Mouse (Mus musculus) lung, embryonic 16.5 days (tissue): ENCODE results near the gene Kcnh1. TPM values are rescaled to one million over a fixed set of nuclear protein-coding genes. Genes with fewer than 3 reads are reported as not detected.

Experiments used
- ATAC-seq: fragments of 200-750 bp; cut with Nextera tagmentation; 2 replicates; pipeline ENCODE4 v1.8.0; 2017; ENCODE audit warnings: low read depth, mild to moderate bottlenecking, moderate library complexity
- H3K27ac ChIP-seq: fragments of 300-500 bp; sonication (generic); 2 replicates; pipeline ENCODE4 v1.5.1; 2014; ENCODE audit warnings: mild to moderate bottlenecking, control low read depth, low read length
- H3K27me3 ChIP-seq: fragments of 300-500 bp; sonication (generic); 2 replicates; pipeline ENCODE4 v1.6.1; 2014; ENCODE audit warnings: low read depth, low read length, mixed read lengths; ENCODE audit not compliant: control insufficient read depth, insufficient read depth
- H3K36me3 ChIP-seq: fragments of 300-500 bp; sonication (generic); 2 replicates; pipeline ENCODE4 v1.6.1; 2014; ENCODE audit warnings: low read length; ENCODE audit not compliant: control insufficient read depth, insufficient read depth
- H3K4me1 ChIP-seq: fragments of 300-500 bp; sonication (generic); replicated peaks from 2 replicates; pipeline ENCODE4 v1.6.1; 2014; ENCODE audit warnings: low read length, mixed read lengths; ENCODE audit not compliant: control insufficient read depth, insufficient read depth
- H3K4me2 ChIP-seq: fragments of 300-500 bp; sonication (generic); 2 replicates; pipeline ENCODE4 v1.6.1; 2014; ENCODE audit warnings: low read depth, low read length, control low read depth
- H3K4me3 ChIP-seq: fragments of 300-500 bp; sonication (generic); 2 replicates; pipeline ENCODE4 v1.5.1; 2014; ENCODE audit warnings: mild to moderate bottlenecking, low read length, control low read depth
- H3K9ac ChIP-seq: fragments of 300-500 bp; sonication (generic); 2 replicates; pipeline ENCODE4 v1.6.1; 2014; ENCODE audit warnings: low read length, control low read depth
- H3K9me3 ChIP-seq: fragments of 300-500 bp; sonication (generic); 2 replicates; pipeline ENCODE4 v1.6.1; 2016; ENCODE audit warnings: low read length; ENCODE audit not compliant: control insufficient read depth
- WGBS: fragments of 180-500 bp; shearing (Covaris S2); extraction: QIAGEN DNeasy Blood & Tissue Kit; methylation state at CpG from one replicate; pipeline ENCODE4 v1.1.7; 2014; 5-methylcytosine and 5-hydroxymethylcytosine counted together
- polyA plus RNA-seq: library from polyadenylated mRNA; unstranded; fragments of >200 nt; fragmentation: Nextera tagmentation; extraction: Ambion mirVana; gene quantifications from 2 replicates; pipeline ENCODE4 v1.2.1, GENCODE M21; 2015

Kcnh1 gene
- polyA plus RNA-seq, 1 experiment from 2014 or later, result 0.97 TPM

- Histone ChIP-seq H3K4me2 (no peak overlapping the region), H3K27me3 (no peaks in the 10 kb centered on the region), H3K4me1 (peaks cover under 1% of the 10 kb centered on the region), H3K27ac (no peak overlapping the region), H3K36me3 (no peaks in the 10 kb centered on the region), H3K4me3 (no peak overlapping the region), H3K9ac (no peak overlapping the region), H3K9me3 (no peaks in the 10 kb centered on the region)
- WGBS, result 62% methylated on average over 6 of the region's 6 CpGs
- no peak for ATAC-seq
Measured at GRCm38 (mm10) chr1:192439151-192439837, 248.7 kb downstream of the Kcnh1 start.

GRCm38 (mm10) chr1:192442772-192443445 is 252.3 kb downstream of the Kcnh1 start:
- no peak for ATAC-seq
- no peak overlapping the region for H3K4me3 ChIP-seq
- no peaks in the 10 kb centered on the region for H3K36me3 ChIP-seq
- 85% methylated on average over 5 of the region's 5 CpGs for WGBS
- no peak overlapping the region for H3K27ac ChIP-seq
- no peak overlapping the region for H3K9ac ChIP-seq
- H3K4me1 ChIP-seq, result peaks cover 5% of the 10 kb centered on the region
- H3K9me3 ChIP-seq, result no peaks in the 10 kb centered on the region
- no peaks in the 10 kb centered on the region for H3K27me3 ChIP-seq
- H3K4me2 ChIP-seq, result no peak overlapping the region

- Histone ChIP-seq H3K9me3 (no peaks in the 10 kb centered on the region), H3K27me3 (no peaks in the 10 kb centered on the region), H3K4me3 (no peak overlapping the region), H3K9ac (no peak overlapping the region), H3K27ac (0 out of 2 replicates have a peak overlapping the region, but pooled peaks have one; percentile 27), H3K36me3 (no peaks in the 10 kb centered on the region), H3K4me1 (peaks cover 5% of the 10 kb centered on the region), H3K4me2 (no peak overlapping the region)
- 74% methylated on average over 20 of the region's 20 CpGs for WGBS
- no peak for ATAC-seq
Measured at GRCm38 (mm10) chr1:192443998-192444657, 253.6 kb downstream of the Kcnh1 start.

GRCm38 (mm10) chr1:192444658-192445447 is 254.3 kb downstream of the Kcnh1 start:
- H3K36me3 ChIP-seq, result no peaks in the 10 kb centered on the region
- H3K4me3 ChIP-seq, result no peak overlapping the region
- ATAC-seq, result peak; percentile 51
- no peaks in the 10 kb centered on the region for H3K9me3 ChIP-seq
- no peak overlapping the region for H3K9ac ChIP-seq
- H3K4me1 ChIP-seq, result peaks cover 8% of the 10 kb centered on the region
- WGBS, result 42% methylated on average over 7 of the region's 7 CpGs
- no peaks in the 10 kb centered on the region for H3K27me3 ChIP-seq
- H3K4me2 ChIP-seq, result no peak overlapping the region
- H3K27ac ChIP-seq, result 0 out of 2 replicates have a peak overlapping the region, but pooled peaks have one; percentile 27

- no peak overlapping the region for H3K27ac ChIP-seq
- peaks cover 10% of the 10 kb centered on the region for H3K4me1 ChIP-seq
- H3K9me3 ChIP-seq, result no peaks in the 10 kb centered on the region
- no peak overlapping the region for H3K9ac ChIP-seq
- WGBS, result 53% methylated on average over 5 of the region's 5 CpGs
- H3K4me3 ChIP-seq, result no peak overlapping the region
- H3K36me3 ChIP-seq, result no peaks in the 10 kb centered on the region
- no peaks in the 10 kb centered on the region for H3K27me3 ChIP-seq
- no peak for ATAC-seq
- no peak overlapping the region for H3K4me2 ChIP-seq
Measured at GRCm38 (mm10) chr1:192446158-192446557, 255.6 kb downstream of the Kcnh1 start.

GRCm38 (mm10) chr1:192447666-192448065 is 257.1 kb downstream of the Kcnh1 start:
- ATAC-seq, result no peak

GRCm38 (mm10) chr1:192448512-192448911 is 257.9 kb downstream of the Kcnh1 start:
- WGBS, result 72% methylated on average over 1 of the region's 1 CpGs
- Histone ChIP-seq H3K4me3 (no peak overlapping the region), H3K36me3 (no peaks in the 10 kb centered on the region), H3K9me3 (no peaks in the 10 kb centered on the region), H3K27ac (no peak overlapping the region), H3K27me3 (no peaks in the 10 kb centered on the region), H3K4me2 (no peak overlapping the region), H3K9ac (no peak overlapping the region), H3K4me1 (peaks cover 10% of the 10 kb centered on the region)
- no peak for ATAC-seq

More at GRCm38 (mm10) chr1:192447666-192448065, 257.1 kb downstream of the Kcnh1 start:
- Histone ChIP-seq H3K27me3 (no peaks in the 10 kb centered on the region), H3K36me3 (no peaks in the 10 kb centered on the region), H3K4me1 (peaks cover 10% of the 10 kb centered on the region), H3K4me3 (no peak overlapping the region), H3K9ac (no peak overlapping the region), H3K4me2 (no peak overlapping the region), H3K27ac (no peak overlapping the region), H3K9me3 (no peaks in the 10 kb centered on the region)
- 58% methylated on average over 2 of the region's 2 CpGs for WGBS

- H3K27me3 ChIP-seq, result no peaks in the 10 kb centered on the region
- no peak overlapping the region for H3K4me2 ChIP-seq
- H3K9me3 ChIP-seq, result no peaks in the 10 kb centered on the region
- H3K27ac ChIP-seq, result no peak overlapping the region
- peak; percentile 31; the same call in 1 of the 2 replicates for ATAC-seq
- no peak overlapping the region for H3K4me3 ChIP-seq
- peaks cover 5% of the 10 kb centered on the region; the same call in 1 of the 2 replicates for H3K4me1 ChIP-seq
- no peaks in the 10 kb centered on the region for H3K36me3 ChIP-seq
- WGBS, result 51% methylated on average over 4 of the region's 4 CpGs
- H3K9ac ChIP-seq, result no peak overlapping the region
Measured at GRCm38 (mm10) chr1:192449572-192450351, 259.2 kb downstream of the Kcnh1 start.
